Mouse (Mus musculus): Measurements from ENCODE around the gene Mep1a. TPM values are rescaled to one million over a fixed set of nuclear protein-coding genes. Genes with fewer than 3 reads are reported as not detected.
"Not testable (repeated sequence)": the region's sequence is repeated elsewhere in the genome, so short reads cannot be mapped to it uniquely, and the experiment has no call there.

Mep1a gene
- polyA plus RNA-seq, 1 experiment from 2014 or later, result not detected

DNA sequence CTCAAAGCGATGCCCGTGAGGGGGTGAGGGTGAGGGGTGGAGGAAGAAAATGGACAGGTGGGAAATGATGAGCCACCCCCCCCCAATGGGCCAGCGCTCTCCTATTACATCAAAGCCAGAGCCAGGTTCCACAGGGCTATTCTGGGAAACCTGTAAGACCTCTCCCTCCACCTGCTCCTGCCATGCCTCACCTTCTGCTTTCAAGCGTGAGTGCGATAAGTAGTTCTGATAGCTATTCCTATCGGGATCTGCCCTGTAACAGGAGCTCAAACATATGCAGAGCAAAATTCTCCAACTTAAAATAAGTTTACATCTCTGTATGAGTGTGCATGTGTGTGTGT is 2.0 kb upstream of the Mep1a start:
- H3K9me3 ChIP-seq, result no peaks in the 10 kb centered on the region
- H3K27ac ChIP-seq (replicated peaks), result no peak overlapping the region
- no peak overlapping the region for H3K4me3 ChIP-seq
- H3K27me3 ChIP-seq (replicated peaks; ENCODE audit: low read depth, poor library complexity, severe bottlenecking), result no peaks in the 10 kb centered on the region
- 76% methylated on average over 6 of the region's 6 CpGs for WGBS
- H3K36me3 ChIP-seq (replicated peaks), result no peaks in the 10 kb centered on the region
- no peaks in the 10 kb centered on the region for H3K4me1 ChIP-seq
- no peak for DNase-seq (ENCODE audit: low spot score)

DNA sequence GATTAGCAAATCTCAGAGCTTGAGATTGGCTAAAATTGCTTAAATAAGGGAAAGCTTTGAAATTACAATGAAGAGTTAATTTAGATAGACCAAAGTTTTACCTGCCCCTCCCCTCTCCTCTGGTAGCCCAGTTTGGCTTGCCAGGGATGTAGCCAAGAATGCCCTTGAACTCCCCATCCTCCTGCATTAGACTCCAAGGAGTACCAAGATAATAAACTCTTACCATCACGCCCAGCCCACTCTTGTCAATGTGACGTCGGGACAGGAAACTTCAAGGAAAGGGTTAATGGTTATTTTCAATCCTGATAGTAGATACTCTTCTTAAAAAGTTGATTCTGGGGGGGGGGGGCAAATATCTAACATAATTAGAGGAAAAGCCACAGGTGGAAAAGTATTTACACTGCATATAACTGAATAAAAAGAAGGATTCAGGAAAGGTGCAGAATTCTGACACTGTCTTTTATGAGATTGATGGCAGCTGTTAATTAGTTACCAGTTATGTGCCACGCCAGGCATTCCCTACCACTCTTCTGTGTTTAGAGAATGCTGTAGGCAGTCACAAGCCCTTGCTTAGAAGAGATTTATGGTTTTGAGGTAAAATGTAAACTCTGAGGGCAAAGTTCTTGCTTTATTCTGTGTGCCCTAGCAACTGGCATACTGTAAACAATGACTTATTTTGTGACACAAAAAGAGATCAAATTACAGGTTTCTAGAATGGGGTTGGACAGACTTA is 1.4 kb upstream of the Mep1a start:
- no peak for DNase-seq (ENCODE audit: low spot score)
- 74% methylated on average over 4 of the region's 4 CpGs for WGBS
- Histone ChIP-seq H3K27ac (replicated peaks) (no peak overlapping the region), H3K36me3 (replicated peaks) (no peaks in the 10 kb centered on the region), H3K4me3 (no peak overlapping the region), H3K4me1 (no peaks in the 10 kb centered on the region), H3K9me3 (no peaks in the 10 kb centered on the region), H3K27me3 (replicated peaks; ENCODE audit: low read depth, poor library complexity, severe bottlenecking) (no peaks in the 10 kb centered on the region)

DNA sequence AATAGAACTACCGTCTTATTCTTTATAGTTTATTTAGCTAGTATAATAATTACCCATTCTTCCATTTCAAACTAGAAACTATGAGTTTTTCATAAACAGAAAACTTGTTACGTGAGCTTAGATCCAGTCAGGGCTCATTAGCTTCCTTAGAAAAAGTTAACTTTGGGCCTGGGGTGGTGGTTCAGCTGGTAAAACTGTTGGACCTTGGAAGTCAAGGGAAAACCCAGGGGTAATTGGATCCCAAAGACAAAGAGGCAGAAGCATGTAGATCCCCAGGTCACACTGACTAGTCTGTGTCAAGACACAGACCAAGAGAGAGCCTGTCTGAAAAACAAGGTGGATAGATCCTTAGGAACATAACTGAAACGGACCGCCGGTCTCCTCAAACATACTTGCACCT is 981 bp downstream of the Mep1a start:
- Histone ChIP-seq H3K27ac (replicated peaks) (no peak overlapping the region), H3K4me3 (no peak overlapping the region), H3K27me3 (replicated peaks; ENCODE audit: low read depth, poor library complexity, severe bottlenecking) (no peaks in the 10 kb centered on the region), H3K9me3 (no peaks in the 10 kb centered on the region), H3K4me1 (no peaks in the 10 kb centered on the region), H3K36me3 (replicated peaks) (no peaks in the 10 kb centered on the region)
- WGBS, result 93% methylated on average over 5 of the region's 5 CpGs
- no peak for DNase-seq (ENCODE audit: low spot score)

DNA sequence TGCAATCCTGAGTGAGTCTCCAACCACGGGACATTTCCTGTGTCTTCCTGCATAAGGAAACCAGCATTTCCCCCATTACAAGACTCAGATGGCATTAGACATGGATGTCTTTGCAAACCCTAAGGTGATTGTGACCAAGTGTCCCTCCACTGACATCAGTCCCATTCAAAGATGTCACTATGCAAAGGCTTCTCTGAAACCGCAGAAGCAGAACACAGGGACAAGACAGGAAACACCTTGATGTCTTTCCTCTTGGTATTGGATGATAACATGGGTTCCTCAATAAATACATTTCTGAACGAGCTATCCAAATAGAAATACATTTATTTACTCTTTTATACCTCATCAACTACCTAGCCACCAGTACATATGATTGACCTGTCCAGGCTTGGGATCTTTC is 1.4 kb downstream of the Mep1a start:
- WGBS, result 78% methylated on average over 3 of the region's 3 CpGs

DNA sequence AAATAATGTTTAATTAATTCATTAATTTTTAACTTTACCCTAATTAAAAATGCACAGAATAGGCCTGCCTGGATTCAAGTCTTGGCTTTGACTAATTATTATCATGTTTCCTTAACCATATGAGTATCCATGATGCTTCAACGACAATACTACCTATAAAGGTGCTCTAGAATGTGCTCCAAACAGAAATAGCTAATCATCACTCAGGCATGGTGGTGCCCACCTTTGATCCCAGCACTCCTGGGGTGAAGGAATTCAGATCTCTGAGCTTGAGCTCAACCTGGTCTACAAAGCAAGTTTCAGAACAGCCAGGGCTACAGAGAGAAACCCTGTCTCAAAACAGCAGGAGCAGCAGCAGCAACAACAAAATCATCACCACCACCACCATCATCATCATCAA is 2.1 kb downstream of the Mep1a start:
- WGBS, result 83% methylated on average over 1 of the region's 1 CpGs
- H3K27me3 ChIP-seq (replicated peaks; ENCODE audit: low read depth, poor library complexity, severe bottlenecking), result no peaks in the 10 kb centered on the region

More for the DNA sequence above, 1.4 kb downstream of the Mep1a start:
- H3K27me3 ChIP-seq (replicated peaks; ENCODE audit: low read depth, poor library complexity, severe bottlenecking), result no peaks in the 10 kb centered on the region
- H3K27ac ChIP-seq (replicated peaks), result no peak overlapping the region
- no peaks in the 10 kb centered on the region for H3K4me1 ChIP-seq
- H3K4me3 ChIP-seq, result no peak overlapping the region
- H3K9me3 ChIP-seq, result no peaks in the 10 kb centered on the region
- DNase-seq (ENCODE audit: low spot score), result no peak
- H3K36me3 ChIP-seq (replicated peaks), result no peaks in the 10 kb centered on the region

DNA sequence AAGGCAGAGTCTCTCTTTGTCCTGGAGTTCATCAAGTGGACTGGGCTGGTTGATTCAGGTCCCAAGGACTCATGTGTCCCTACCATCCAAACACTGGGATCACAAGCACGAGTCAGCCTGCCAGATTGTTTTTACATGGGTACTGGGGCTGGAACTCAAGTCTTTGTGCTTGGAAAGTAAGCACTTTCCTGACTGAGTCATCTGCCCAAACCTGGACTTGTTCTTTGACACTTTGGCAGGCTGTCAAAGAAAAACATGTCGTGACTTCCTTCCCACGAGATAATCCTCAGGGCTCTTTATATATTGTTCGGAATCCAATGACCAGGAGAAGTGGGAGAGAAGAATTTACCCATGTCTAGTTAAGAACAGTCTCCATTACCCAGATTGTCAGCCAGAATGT is 5.1 kb downstream of the Mep1a start:
- 84% methylated on average over 4 of the region's 4 CpGs for WGBS
- no peaks in the 10 kb centered on the region for H3K36me3 ChIP-seq (replicated peaks)
- H3K27ac ChIP-seq (replicated peaks), result no peak overlapping the region
- no peaks in the 10 kb centered on the region for H3K27me3 ChIP-seq (replicated peaks; ENCODE audit: low read depth, poor library complexity, severe bottlenecking)
- no peak overlapping the region for H3K4me3 ChIP-seq
- peaks cover 5% of the 10 kb centered on the region; the same call in 1 of the 2 replicates for H3K4me1 ChIP-seq
- DNase-seq (ENCODE audit: low spot score), result no peak
- H3K9me3 ChIP-seq, result no peaks in the 10 kb centered on the region

More for the DNA sequence above, 2.1 kb downstream of the Mep1a start:
- no peaks in the 10 kb centered on the region for H3K36me3 ChIP-seq (replicated peaks)
- no peak overlapping the region for H3K4me3 ChIP-seq
- peaks cover under 1% of the 10 kb centered on the region; the same call in 1 of the 2 replicates for H3K4me1 ChIP-seq
- H3K27ac ChIP-seq (replicated peaks), result no peak overlapping the region
- H3K9me3 ChIP-seq, result no peaks in the 10 kb centered on the region
- DNase-seq (ENCODE audit: low spot score), result no peak

DNA sequence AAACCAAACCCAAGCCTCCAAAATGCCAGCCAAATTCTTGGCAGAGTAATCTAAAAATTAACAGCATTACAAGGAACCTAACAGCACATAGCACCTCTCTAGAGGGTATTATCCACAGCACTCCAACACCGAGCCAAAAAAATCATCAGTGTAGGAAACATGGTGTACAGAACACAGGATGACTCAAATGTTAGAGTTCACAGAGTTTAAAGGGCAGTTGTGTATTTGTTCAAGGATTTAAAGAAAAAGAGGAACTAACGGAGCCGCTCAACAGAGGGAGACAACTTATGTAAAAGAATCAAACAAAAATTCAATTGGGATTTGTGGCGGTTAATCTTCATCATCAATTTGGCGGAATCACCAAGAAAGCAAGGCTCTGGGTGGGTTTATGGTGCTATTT is 7.1 kb downstream of the Mep1a start:
- Histone ChIP-seq H3K4me3 (no peak overlapping the region), H3K9me3 (no peaks in the 10 kb centered on the region), H3K4me1 (peaks cover 5% of the 10 kb centered on the region; the same call in 1 of the 2 replicates), H3K27ac (replicated peaks) (no peak overlapping the region), H3K27me3 (replicated peaks; ENCODE audit: low read depth, poor library complexity, severe bottlenecking) (no peaks in the 10 kb centered on the region), H3K36me3 (replicated peaks) (no peaks in the 10 kb centered on the region)
- no peak for DNase-seq (ENCODE audit: low spot score)
- WGBS, result 77% methylated on average over 5 of the region's 5 CpGs

DNA sequence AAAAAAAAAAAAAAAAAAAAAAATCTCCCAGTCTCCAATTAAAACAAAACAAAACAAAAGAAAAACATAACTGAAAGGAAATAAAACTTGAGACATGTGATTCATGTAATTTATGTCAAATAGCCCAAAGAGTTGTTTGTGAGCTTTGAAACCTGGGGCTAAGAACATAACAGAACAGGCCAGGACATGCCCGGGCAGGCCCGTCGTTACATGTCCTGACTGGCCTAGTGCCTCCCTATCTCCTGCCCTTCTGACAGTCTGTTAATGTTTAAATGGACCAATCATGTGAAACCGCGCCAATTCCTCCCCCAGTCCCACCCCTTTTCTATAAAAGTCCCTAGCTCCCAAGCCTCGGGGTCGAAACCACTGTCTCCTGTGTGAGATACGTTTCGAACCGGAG is 12.2 kb downstream of the Mep1a start:
- not testable (repeated sequence) for DNase-seq (ENCODE audit: low spot score); H3K4me3 ChIP-seq; H3K9me3 ChIP-seq; H3K36me3 ChIP-seq (replicated peaks); H3K27me3 ChIP-seq (replicated peaks; ENCODE audit: low read depth, poor library complexity, severe bottlenecking); H3K4me1 ChIP-seq; H3K27ac ChIP-seq (replicated peaks)
- WGBS, result 93% methylated on average over 10 of the region's 10 CpGs

DNA sequence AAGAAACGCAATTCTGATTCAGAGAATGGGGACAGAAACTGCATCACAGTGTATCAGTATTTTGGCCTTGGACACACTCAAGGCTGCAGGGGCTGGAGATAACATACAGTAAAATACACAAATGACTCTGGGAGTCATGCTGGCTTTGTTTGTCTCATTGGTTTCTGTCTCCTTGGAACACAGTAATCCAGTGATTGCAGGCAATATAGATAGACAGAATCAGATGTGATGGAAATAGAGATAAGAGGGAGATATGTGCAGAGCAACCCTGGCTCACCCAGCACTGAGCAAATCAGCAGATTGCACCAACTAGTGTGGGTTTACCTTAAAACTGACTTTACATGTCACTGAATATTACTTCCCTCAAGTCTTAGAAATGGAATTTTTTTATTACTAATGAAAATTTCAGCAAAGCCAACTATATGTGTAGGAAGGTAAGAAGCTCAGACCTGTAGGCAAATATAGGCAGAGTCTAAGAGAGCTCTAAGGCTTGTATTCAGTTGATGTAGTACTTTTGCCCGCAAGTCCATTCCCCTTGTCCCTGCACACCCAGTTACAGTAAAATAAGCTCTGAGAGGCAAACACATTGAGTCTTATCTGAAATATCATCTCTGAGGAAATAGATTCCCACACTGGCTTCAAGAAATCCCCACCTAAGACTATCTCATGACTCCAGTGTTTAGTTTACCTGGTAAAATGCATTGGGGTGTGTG is 14.0 kb downstream of the Mep1a start:
- no peak for DNase-seq (ENCODE audit: low spot score)
- 85% methylated on average over 2 of the region's 2 CpGs for WGBS
- Histone ChIP-seq H3K4me3 (no peak overlapping the region), H3K27me3 (replicated peaks; ENCODE audit: low read depth, poor library complexity, severe bottlenecking) (no peaks in the 10 kb centered on the region), H3K4me1 (no peaks in the 10 kb centered on the region), H3K27ac (replicated peaks) (no peak overlapping the region), H3K36me3 (replicated peaks) (no peaks in the 10 kb centered on the region), H3K9me3 (no peaks in the 10 kb centered on the region)

DNA sequence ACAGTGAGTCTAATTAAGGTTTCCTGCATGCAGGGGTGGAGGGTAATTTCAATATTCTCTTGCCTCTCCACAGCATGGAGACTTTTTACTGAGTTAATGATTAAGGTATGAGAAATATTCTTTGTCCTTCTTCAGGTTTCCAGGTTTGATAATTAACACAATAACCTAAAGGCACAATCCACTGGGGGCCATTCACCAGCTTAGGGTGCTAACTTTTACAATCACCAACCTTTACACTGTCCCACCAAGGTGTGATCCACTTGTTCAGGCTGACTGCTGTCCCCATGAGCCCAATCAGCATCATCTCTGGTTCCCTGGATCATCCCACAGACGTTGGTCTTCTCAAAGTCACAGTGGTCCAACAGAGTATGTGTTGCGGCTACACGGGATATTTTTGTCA is 16.6 kb downstream of the Mep1a start:
- WGBS, result 86% methylated on average over 3 of the region's 3 CpGs
- H3K9me3 ChIP-seq, result no peaks in the 10 kb centered on the region
- no peaks in the 10 kb centered on the region for H3K27me3 ChIP-seq (replicated peaks; ENCODE audit: low read depth, poor library complexity, severe bottlenecking)
- no peak overlapping the region for H3K4me3 ChIP-seq
- H3K36me3 ChIP-seq (replicated peaks), result no peaks in the 10 kb centered on the region
- H3K4me1 ChIP-seq, result no peaks in the 10 kb centered on the region
- no peak overlapping the region for H3K27ac ChIP-seq (replicated peaks)
- no peak for DNase-seq (ENCODE audit: low spot score)

DNA sequence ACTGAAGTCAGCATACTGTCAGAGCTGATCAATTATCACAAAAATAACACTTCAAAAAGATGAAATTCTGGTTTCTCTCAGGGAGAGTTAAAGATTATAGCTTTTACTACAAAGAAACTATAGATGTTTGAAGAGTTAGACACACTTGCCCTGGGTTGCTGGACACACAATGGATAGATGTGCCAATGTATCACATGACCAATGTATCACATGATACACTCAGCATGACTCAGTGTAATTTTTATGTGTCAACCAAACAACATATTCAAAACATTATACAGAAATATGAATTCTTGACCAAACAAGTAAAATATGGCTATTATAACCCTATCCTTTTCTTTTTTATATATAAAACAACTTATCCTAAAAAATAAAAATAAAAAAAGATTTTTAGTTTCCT is 25.0 kb downstream of the Mep1a start:
- no peaks in the 10 kb centered on the region for H3K36me3 ChIP-seq (replicated peaks)
- no peaks in the 10 kb centered on the region for H3K4me1 ChIP-seq
- no peak for DNase-seq (ENCODE audit: low spot score)
- no peaks in the 10 kb centered on the region for H3K9me3 ChIP-seq
- no peak overlapping the region for H3K4me3 ChIP-seq
- no peak overlapping the region for H3K27ac ChIP-seq (replicated peaks)
- H3K27me3 ChIP-seq (replicated peaks; ENCODE audit: low read depth, poor library complexity, severe bottlenecking), result no peaks in the 10 kb centered on the region

DNA sequence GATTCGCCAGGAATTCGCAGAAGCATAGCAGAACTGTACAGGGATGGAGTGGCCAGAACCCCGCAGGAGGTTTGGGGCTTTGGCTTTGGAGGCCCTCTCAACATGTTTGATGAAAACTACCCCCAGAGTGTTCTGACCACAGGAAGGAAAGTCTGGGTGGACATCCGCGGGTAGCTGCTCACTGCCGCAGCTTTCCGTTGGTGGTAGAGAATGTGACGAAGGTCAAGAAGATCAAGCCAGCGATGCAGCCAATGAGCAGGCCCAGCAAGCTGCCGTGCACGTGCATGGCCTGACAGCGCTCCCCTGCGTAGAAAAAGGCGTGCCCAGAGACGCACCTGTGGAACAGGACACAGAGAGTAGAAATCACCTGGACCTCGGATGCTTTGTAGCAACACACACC is 27.8 kb downstream of the Mep1a start:
- WGBS, result 93% methylated on average over 16 of the region's 16 CpGs
- no peaks in the 10 kb centered on the region for H3K9me3 ChIP-seq
- no peaks in the 10 kb centered on the region for H3K36me3 ChIP-seq (replicated peaks)
- H3K27ac ChIP-seq (replicated peaks), result no peak overlapping the region
- peaks cover 4% of the 10 kb centered on the region for H3K4me1 ChIP-seq
- DNase-seq (ENCODE audit: low spot score), result no peak
- H3K27me3 ChIP-seq (replicated peaks; ENCODE audit: low read depth, poor library complexity, severe bottlenecking), result no peaks in the 10 kb centered on the region
- H3K4me3 ChIP-seq, result no peak overlapping the region

DNA sequence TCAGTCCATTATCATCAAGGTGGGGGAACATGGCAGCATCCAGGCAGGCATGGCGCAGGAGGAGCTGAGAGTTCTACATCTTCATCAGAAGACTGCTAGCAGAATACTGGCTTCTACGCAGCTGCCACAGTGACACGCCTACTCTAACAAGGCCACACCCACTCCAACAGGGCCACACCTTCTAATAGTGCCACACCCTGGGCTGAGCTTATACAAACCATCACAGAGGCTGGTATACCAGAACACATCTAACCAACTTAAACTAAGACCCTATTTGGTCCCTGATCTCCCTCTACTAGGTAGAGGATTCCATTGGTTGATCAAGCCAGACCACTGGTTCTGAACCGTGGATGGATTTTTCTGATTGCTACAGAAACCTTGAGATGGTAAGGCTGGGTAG is 30.1 kb downstream of the Mep1a start:
- 81% methylated on average over 4 of the region's 4 CpGs for WGBS
- DNase-seq (ENCODE audit: low spot score), result no peak
- H3K27ac ChIP-seq (replicated peaks), result no peak overlapping the region
- no peaks in the 10 kb centered on the region for H3K9me3 ChIP-seq
- no peaks in the 10 kb centered on the region for H3K27me3 ChIP-seq (replicated peaks; ENCODE audit: low read depth, poor library complexity, severe bottlenecking)
- peaks cover 4% of the 10 kb centered on the region for H3K4me1 ChIP-seq
- H3K4me3 ChIP-seq, result no peak overlapping the region
- H3K36me3 ChIP-seq (replicated peaks), result no peaks in the 10 kb centered on the region
